Mouse (Mus musculus) spleen, adult 2 months (tissue): ENCODE measurements around the gene Msantd2.

ENCODE experiments used
- CTCF ChIP-seq: fragments of 200-500 bp; IDR thresholded peaks from 2 replicates; pipeline ENCODE4 v1.5.1; 2011; ENCODE audit warnings: mild to moderate bottlenecking, inconsistent platforms; ENCODE audit not compliant: insufficient read depth, insufficient read length, insufficient replicate concordance; ENCODE audit errors: extremely low read depth
- POLR2A ChIP-seq: fragments of 200-500 bp; IDR thresholded peaks from 2 replicates; pipeline ENCODE4 v1.6.1; 2011; ENCODE audit warnings: low read depth, low read length, inconsistent platforms

GRCm38 (mm10) chr9:37474923-37475322, 14.2 kb upstream of the Msantd2 start:
- TF ChIP-seq CTCF (no peak), POLR2A (no peak)
